Mouse (Mus musculus) 416B (cell line): ENCODE measurements around the gene Ext2.

Source experiments
- DNase-seq: peaks from one replicate; pipeline ENCODE4 v3.0.0; 2011; ENCODE audit warnings: low read depth

The Ext2 gene

DNA sequence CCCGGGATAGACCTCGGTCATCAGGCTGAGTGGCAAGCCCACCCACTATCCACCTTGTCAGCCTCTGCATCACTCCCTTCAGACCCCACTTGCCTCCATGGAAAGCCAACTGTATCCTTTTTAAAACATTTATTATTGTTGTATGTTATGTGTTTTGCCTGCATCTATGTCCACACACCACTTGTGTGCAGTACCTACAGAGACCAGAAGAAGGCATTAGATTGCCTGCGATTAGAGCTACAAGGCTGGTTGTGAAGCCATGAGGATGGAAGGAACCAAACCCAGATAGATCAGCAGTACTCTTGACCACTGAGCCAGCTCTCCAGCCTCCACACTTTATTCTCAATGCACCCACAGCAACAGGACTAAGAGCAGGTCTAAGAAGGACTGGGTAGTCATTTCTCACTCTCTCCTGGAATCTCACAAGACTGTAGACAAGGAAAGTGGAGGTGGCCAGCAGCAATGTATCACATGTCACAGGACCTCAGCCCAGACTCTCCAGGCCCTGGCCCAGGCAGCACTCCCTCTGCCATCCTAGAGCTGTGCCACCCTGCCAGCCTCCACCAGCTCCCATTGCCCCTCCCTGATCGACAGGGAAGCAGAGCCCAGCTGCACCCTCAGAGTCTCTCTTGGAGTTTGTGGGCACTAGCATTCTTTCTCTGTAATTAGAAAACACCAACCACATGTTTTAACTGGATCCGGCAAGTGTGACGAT, 15.7 kb downstream of the Ext2 start:
- DNase-seq = no peak

DNA sequence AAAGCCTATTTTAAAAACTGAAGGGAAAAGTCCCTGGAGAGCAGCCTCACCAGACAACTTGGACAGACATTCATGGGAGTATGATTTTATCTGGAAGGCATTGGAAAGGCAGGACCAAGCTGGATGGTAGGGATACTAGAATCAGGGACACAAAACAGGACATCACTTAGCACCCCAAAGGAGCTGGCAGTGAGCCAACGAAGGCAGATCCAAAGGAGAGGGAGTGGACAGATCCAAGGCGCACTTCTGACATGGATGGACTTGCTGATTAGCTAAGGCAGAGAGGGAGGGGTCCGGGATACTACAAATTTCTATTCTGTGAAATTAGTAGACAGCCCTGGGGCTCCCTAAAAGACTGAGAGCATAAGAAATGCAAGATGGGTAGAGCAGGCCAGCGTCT, 16.8 kb downstream of the Ext2 start:
- DNase-seq = no peak

DNA sequence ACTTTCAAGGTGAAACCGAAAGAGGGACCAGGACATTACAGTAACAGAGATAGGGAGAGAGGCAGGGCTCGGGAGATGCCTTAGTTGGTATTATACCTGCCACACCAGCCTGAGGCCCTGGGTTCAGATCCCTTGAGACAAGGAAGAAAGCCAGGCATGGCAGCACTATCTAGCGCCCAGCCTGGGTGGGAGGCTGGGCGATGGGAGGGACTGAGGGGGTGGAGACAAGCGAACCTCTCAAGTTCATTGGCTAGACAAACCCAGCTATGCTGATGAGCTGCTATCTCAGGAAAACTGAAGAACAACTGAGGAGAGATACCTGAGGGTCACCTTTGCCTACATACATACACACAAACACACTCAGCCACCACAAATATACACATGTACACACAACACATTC, 17.3 kb downstream of the Ext2 start:
- DNase-seq = no peak

DNA sequence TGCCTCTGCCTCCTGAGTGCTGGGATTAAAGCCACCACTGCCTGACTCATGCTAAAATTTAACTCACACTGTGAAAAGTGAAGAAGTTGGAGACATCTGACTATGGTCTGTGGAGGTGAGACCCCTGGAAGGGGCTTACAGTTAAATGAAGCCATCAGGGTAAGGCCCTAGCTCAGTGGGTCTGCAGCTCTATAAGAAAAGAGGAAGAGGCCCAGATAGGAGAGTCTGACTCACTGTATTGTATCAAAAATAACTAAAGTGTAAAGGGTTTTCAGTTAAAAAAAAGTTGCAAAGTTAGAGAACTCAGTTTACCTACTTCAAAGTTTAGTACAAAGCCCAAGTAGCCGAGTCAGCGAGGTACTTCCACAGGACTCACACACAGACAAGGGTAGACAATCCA, 19.4 kb downstream of the Ext2 start:
- DNase-seq = peak; percentile 45

DNA sequence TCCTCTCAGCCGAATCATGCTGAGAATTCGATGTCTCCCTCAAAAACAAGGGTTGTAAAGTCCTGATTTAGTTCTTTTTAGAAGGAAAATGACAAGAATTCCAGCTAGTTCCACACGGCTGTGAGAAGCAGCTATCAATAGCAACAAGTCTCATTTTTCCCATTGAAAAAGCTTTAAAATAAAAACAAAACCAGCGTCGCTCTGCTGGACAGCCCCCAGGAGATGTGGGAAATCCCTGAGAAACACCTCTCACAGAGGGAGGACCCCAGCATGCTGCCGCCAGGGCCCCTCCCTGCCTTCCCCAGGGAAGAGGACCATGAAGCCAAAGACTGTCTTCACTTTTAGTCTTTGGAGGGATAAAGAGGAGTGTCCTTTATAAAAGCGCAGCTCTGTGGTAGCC, 21.3 kb downstream of the Ext2 start:
- no peak for DNase-seq

DNA sequence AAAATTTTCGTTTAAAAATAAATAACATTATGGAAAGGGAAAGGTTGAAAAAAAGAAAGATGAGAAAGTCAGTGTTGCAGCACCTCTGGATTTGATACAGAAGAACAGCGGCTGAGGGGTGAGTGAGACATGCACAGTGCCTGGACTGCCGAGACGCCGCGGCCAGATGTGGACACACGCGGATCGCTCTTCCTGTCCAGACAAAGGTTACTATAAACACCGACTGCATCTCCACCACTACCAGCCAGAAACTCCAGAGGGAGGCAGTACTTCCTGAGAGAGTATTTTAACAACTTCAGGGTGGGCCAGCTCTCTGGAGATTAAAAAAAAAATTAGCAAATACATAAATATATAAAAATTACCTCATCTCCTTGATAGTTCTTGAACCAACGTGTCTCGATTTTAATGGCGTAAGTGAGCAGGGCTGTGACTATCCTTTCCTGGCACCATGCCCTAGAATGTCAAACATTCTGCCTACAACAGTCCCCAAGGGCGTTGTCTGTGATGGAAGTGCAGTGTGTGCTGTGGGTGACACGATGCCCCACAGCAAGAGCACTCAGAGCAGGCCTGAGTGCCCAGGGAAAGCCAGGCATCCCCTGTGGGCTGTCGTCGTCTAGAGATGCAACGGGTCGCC, 25.1 kb downstream of the Ext2 start:
- no peak for DNase-seq

DNA sequence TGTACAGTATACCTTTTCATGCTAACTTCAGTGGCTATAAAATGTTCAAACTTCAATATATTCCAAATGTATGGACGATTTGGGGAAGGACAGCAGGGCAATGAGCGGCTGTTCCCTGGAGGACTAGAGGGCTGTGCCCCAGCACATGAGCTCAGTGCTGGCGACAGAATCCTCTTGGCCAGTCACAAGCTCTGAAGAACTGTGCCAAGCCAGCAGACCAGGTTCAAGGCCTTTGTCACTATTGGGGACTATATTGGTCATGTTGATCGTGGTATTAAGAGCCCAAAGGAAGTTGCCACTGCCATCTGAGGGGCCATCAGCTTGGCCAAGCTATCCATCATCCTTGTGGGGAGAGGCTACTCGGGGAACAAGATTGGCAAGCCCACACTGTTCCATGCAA, 28.0 kb downstream of the Ext2 start:
- DNase-seq = no peak

DNA sequence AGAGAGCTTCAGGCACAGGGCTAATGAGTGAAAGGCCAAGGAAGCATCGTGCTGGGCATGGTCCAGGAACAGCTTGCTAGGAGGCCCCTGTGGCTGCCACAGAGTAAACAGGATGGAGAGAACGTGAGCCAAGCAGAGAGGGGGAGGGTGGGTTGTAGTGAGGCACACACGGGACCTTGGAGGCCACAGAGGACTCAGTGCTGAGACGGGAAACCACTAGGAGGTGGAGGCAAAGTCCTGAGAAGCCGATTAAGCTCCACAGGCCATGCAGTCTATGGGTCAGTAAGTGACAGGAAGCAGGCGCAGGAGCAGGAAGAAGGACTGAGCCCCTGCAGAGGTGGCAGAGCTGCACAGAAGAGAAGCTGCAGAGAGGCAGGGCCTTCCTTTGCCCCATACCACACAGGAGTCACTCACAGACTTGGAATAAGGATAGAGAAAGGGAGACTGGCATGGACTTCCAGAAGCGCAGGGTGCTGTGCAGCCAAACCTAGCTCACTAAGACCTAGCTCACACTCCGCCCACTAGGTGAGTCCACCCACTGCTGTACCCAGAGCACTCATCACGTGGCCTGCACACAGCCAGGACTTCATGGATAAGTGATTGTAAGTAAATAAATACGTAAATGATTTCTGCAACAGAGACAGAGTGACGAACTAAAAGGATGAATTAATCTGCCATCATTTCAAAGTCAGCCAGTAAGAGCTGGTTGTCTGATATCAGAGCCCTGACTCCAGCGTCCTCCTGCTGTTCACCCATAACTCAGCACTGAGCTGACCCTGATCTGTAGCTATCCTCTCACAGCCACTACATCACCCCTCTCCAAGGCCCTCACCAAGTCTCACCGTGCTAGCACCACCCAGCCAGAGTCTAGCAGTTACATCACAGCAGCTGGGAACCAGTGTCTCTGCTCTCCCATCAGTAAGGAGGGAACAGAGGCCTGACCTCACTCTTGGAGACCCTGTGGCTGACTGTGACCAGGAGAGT, 30.6 kb downstream of the Ext2 start:
- peak; percentile 83 for DNase-seq

DNA sequence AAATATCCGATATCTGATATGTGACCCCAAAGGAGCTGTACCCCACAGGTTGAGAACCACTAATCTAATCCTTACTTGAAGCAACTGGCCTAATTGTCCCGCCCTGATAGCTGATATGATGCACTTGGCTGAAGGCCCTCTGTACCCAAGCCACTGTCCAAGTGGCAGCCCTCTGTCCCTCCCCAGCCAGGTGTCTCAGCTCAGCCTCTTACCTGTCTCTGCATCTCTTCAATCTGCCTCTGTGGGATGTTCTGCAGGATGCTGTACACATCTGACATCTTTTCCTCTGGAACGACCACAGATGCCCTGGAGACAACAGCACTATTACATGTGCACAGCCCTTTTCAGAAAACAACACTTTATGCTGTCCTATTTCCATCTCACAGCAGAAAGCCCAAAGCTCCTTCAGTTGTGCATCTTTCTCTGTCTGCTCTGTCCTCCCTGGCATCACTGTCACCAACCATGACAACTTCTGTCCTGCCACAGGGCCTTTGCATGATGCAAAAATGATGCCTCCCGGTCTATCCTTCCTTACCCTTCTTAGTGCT, 31.5 kb downstream of the Ext2 start:
- DNase-seq = no peak

DNA sequence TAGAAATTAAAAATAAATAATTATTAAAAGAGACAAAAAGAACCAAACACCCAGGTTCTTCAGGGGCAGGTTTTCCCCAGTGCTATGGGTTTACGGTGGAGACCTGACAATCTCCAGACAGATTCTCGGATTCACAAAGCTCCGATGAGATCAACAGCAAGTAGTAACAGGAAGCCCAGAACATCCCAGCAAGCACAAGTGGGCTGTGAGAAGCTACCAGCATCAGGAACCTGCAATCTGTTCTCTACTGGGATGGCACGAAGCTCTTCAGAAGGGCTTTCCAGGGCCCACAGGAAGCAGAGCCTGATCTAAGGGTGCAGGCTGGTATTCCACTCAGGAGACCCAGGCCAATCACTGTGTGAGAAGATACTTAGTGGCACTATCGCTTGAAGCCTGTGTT, 33.8 kb downstream of the Ext2 start:
- DNase-seq = no peak

DNA sequence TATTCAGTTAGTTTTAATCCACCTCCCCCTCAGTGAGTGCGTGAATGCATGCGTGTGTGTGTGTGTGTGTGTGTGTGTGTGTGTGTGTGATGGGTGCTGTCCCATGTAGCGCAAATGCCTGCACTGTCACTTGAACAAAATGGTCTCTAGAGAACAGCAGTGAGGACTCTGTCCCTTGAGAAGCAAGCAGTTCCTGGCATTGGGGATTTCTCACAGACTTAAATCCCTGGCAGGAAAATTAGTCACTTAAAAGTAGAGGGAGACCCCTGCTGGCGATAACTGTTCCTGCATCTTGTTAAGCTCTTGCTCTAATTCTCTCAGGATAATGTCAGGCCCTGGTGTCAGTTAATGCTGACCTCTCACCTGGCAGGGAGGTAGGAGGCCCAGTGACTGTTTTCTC, 36.2 kb downstream of the Ext2 start:
- DNase-seq = peak; percentile 86

DNA sequence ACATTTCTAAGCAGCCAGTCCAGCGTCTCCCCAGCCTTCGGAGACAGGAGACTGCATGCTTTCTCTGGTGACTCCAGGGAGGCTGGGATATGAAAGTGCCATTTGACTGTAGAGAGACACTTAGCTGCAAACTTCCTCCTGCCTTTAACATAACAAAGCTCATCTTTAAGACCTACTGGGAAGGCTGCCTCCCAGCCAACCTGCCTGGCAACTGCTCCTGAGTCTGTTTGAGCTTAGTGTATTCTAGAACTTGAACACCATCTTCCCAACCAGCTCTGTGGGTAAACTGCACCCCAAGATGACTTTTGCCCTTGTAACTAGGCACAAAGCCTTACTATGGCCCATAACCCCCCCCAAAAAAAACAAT, 37.0 kb downstream of the Ext2 start:
- DNase-seq = no peak

DNA sequence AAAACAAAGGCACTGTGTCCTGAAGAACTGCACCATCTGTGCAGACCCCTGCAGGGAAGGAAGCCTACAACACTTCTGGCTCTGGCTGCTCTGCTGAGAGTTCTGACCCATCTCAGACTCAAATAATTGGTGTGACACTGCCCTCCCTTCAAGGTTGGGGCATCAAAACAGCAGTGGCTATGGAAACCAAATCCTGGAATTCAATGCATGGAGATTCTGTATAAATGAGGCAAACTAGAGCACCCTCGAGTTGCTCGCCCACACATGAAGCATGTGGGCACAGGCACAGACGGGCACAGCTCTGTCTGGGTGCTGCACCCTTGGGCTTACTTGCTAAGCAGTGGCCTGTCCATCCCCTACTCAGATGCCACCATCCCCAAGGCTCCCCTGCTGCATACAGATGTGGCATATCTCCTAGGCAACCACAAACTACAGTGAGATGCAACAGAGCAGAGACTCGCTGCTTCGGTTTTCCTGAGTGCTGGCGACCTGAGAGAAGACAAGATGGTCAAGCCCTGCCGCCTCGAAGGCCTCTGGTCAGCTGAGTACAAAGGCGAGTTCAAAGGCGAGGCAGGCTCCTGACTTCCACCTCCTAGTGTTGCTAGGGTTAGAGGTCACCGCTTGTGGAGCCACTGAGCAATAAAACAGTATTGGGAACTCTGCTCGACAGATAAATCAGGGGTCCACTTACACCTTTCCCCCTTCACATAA, 37.5 kb downstream of the Ext2 start:
- no peak for DNase-seq

DNA sequence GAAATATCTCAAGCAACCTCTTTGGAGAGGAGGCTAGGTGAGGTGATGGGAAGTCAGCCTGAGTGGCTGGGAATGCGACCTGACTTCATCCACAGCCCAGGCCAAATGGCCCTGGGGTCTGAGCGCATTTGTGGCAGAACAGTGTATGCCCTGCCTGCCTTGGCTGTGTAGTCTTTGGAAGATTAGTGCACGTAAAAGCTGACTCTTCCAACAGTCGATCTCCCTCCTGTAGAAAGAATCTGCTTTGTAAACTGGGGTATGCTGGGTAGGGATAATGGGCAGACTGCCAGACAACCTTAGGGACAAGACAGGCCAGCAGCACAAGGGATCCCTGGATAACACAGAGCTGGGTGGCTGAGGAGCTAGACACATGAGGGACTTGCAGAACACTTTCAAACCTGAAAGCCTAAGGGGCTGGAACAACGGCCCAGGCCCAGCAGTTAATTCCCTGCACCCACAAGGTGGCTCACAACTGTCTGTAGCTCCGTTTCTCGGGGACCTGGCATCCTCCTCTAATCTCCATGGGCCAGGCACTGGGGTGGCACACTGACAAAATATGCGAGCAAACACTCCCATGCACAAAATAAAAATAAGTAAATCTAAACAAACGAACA, 38.3 kb downstream of the Ext2 start:
- no peak for DNase-seq

DNA sequence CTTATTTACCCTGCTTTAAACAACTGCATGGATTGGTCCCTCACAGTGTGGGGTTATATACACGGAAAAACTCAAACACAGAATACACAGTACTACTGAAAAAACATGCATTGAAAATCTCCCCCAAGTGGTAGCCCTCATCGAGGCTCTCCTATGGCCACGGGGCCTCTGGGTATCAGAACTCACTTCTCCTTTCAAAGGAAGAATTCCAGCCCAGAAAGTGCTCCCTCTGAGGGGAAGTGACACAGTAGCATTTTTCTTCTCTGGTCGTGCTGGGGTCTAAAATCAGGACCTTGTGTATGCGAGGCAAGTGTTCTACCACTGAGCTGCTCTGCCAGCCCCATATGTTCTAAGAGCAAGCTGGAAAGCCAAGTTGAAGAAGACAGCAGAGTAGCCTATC, 39.7 kb downstream of the Ext2 start:
- no peak for DNase-seq

DNA sequence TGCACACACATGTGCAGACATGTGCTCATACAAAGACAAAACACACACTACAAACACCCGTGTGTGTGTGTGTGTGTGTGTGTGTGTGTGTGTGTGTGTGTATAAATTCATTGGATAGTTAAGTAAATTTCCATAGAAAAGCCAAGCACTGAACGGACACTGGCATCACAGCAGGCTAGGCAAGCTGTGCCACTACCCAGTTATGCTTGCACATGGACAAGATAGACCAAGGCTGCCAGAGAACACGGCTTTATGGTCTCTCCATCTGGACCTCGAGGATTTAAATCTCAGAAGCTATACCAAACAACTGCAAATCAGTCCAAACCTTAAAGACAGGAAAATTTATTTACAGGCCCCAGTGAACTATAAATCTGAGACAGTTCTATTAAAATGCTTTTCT, 40.2 kb downstream of the Ext2 start:
- DNase-seq = no peak

DNA sequence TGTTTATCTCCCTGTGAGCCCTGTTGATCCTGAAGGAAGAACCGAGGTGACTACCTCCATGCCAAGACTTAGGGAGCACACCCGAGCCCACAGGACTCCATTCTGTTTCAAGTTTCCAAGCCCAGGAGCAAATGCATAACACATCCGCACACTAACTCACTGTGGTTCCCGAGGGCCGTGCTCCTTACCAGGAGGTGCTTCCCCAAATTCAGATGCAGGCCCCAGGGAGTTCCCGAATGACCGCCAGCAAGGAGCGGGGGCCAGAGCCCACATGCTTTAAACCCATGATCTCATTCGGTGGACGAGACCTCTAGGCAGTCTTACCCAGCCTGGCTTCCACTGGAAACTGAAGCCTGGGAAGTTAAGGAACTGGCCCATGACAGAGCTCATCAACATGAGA, 41.8 kb downstream of the Ext2 start:
- no peak for DNase-seq

DNA sequence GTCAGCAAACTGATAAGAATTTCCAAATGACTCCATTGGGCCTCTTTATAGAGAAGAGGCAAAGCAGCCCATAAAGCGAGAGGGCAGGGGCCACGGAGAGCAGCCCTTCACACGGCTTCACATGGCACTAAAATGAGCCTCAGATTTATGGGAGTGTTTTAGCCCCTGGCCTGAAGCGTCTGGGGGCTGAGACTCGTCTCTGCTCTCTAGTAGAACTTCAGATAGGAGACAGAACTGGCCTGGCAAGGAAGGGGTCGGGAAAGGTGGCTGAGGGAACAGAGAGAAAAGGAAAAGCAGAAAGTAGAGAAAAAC, 42.5 kb downstream of the Ext2 start:
- no peak for DNase-seq

DNA sequence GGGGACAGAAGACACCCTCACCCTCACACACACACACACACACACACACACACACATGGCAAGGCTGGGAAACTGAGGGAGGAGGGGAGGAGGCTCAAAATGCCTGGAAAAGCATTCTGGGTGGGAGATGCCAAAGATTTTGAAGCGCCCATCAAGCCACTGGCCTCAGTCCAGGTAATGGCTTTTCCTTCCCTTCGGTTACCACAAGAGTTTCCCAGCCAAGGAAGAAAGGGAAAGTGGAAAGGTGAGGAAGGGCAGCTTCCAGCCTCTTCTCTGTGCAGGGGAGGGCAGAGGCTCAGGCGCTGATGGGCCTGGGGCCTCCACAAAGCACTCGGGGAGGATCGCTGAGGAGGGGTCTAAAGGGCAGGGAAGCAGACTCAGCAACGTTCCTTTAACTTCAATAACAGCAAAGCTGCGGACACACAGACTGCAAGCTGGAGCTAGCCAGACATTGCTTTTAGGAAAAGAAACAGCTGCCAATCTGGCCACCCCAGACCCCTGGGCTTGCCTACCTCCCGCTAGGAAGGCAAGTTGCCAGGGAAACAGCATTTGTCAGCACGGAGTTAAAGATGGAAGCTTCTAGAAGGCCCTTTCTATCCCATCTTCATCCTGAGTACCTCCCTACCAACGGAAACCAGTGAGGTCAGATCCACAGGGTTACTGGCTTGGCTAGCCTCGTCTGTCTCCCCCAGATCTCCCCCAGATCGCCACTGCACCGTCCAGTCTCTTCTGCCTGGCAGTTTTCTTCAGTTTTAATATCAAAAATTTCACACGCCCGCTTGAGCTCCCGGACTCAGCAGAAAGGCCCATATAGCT, 43.1 kb downstream of the Ext2 start:
- DNase-seq = no peak

DNA sequence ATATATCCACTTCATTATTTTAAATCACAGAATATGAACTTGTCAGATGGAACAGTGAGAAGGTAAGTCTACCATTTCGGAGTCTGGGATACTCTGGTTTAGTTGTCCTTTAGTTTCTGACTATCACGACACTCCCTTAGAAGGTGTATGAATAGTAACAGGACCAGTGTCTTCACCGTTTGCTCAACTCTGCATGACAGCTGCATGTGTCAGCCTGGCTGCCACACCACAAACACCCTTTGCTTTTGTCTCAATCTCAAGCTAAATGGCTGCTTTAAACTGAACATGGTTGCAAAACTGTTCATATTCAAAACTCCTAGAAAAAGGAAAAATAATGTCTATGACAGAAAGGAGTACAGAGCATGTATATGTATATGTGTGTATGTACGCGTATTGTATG, 43.8 kb downstream of the Ext2 start:
- DNase-seq = no peak

DNA sequence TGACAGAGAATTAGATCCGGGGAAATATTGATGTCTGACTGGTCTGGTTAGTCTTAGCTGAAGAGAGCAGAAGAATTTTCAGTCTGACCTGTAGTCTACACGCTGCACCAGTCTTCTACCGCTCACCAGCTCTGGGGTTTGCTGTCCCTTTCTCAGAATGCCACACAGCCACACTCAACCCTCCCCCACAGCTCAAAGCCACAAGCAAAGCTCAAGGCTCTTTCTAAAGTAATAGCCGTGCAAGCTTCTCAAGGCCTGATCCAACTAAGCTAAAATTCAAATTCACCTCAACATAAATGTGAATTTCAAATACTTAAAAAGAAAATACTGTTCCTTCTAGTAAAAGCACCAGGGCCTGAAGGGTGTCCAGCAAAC, 45.3 kb downstream of the Ext2 start:
- DNase-seq = no peak
